Mouse (Mus musculus) gastrocnemius, postnatal 36 days (tissue): ENCODE measurements around the gene Csn1s2b. TPM values are rescaled to one million over a fixed set of nuclear protein-coding genes. Genes with fewer than 3 reads are reported as not detected.
"Not testable (repeated sequence)": the region's sequence is repeated elsewhere in the genome, so short reads cannot be mapped to it uniquely, and the experiment has no call there.

Experiments used
- DNase-seq, 2 experiments: peaks; one replicate each; pipeline ENCODE4 v3.0.0; 2022
- intact Hi-C: fragments of 180-260 bp; cut with DNase I; formaldehyde crosslinking; loops from one replicate; pipeline ENCODE4 v1.15.1; 2025
- long read RNA-seq, 2 experiments: library from polyadenylated mRNA; stranded (forward); transcript quantifications; one replicate each; pipeline ENCODE4 v2.0.0; 2021
- total RNA-seq, 2 experiments: library from RNA; stranded (reverse); gene quantifications; 2 replicates each; pipeline ENCODE4 v1.2.3; 2021

Csn1s2b gene
- not detected for total RNA-seq
- long read RNA-seq, experiment 1 = 0 reads
- long read RNA-seq, experiment 2 = 0 reads

DNA sequence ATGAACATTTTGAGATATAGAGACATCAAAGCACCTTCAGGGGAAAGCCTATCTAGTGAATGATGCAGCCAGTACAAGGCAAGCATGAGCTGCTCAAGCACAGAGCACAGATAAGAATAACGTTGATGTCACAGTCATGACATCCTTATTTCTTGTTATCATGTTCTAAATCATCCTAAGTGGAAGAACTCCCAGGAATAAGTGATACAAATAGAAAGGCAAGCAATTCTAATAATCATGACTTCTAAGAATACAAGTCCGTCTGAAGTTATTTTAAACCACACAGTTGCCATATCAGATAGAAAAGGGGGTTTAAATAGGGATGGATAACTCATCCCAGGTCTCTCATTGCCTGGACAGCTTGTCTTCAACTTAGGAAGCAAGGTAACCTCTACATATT, at the start of gene Csn1s2b:
TSS of gene Csn1s2b (plus strand) at position 301 of the 400 bp plus-strand sequence.
- no peak for DNase-seq
- intact Hi-C loops = no loop called here

- intact Hi-C loops = no loop called here
- DNase-seq = no peak
Measured at GRCm38 (mm10) chr5:87764546-87764945, 43.3 kb upstream of the Csn1s2b start.

DNA sequence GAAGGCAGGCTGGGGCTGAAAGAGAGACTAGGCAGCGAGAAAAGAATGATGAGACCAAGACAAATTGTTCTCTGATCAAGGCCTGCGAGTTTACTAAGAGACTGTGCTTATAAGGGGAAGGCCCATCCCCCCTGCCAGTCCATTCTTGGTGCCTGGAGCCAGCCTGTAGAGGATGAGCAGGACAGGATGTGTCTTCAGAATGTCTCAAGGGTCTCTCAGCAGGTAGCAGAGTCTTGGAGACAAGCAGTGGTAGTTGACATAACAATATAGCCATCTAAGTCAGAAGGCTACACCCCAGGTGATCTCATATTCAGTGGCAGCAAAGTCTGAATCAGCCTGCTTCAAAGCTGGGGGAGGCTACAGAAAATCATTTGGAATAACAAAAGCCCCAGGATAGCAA, 35.7 kb upstream of the Csn1s2b start:
- DNase-seq, intact Hi-C loops: not testable (repeated sequence)

DNA sequence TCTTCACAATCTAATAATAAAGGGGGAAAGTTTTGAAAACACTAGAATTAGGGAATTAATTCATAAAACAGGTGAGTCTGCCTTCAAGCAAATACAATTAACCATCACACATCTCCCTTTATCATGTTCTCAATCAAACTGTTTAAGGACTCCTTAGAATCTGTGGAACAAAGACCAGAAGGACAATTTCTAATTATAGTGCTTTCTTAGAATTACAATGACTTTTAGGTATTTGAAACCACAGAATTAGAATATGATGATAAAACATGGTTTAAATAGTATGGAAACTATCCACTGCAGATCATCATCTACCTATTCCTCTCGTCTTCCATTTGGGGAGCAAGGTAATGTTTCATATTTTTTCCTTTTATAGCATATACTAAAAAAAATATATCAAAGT, 33.6 kb upstream of the Csn1s2b start, which contains the start of gene Csn1s2a:
TSS of gene Csn1s2a (plus strand) at position 301 of the 400 bp plus-strand sequence.
- intact Hi-C loops = no loop called here
- DNase-seq = no peak

DNA sequence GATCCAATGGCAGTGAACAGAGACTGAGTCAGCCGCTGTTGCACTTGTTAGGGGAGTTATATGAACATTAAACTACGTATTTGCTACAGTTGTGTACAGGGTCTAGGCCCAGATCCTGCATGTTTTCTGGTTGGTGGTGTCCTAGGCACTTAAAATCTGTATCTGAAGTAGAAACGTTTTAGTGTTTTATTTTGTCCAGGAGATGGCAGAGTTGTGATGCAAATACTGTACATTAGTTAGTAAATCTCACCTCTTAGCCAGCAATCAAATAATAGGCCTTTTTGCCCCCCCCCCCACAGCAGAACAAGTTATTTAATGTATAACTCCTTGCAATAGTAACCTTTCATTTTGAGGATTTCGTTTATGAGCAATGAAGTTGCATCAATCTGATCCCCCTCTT, 25.2 kb upstream of the Csn1s2b start:
- DNase-seq = no peak
- intact Hi-C loops = no loop called here

GRCm38 (mm10) chr5:87809253-87809652, 1.4 kb downstream of the Csn1s2b start:
- no peak for DNase-seq
- intact Hi-C loops = no loop called here

DNA sequence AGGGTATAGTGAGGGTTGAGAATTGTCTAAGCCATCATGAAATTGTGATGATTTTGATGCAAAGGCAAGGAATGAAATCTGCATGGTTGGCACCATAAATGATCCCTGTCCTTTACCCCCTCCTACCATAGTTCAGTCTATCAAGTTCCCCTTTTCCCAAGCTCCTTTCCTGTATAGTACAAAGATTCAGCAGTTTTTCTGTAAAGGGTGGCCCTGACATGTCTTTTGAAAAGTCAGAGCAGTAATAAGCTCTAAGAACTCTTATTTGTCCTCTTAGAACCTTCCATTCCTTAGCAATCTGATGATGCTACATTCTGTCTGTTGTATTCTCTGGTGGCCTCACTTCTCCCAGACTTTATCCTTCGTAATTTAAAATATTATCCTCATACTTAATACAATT, 17.5 kb downstream of the Csn1s2b start, which contains the start of gene Prr27:
TSS of gene Prr27 (plus strand) at position 301 of the 400 bp plus-strand sequence.
- no peak for DNase-seq
- intact Hi-C loops = no loop called here

- DNase-seq = no peak
Measured at GRCm38 (mm10) chr5:87855136-87855716, 47.3 kb downstream of the Csn1s2b start.

GRCm38 (mm10) chr5:87870084-87870483, 62.2 kb downstream of the Csn1s2b start:
- DNase-seq = no peak
- intact Hi-C loops = no loop called here

More at GRCm38 (mm10) chr5:87855136-87855716, 47.3 kb downstream of the Csn1s2b start:
- intact Hi-C loops = no loop called here

- DNase-seq = no peak
- intact Hi-C loops = no loop called here
Measured at GRCm38 (mm10) chr5:87871423-87871822, 63.5 kb downstream of the Csn1s2b start.

Other genes starting within 250 kb of the Csn1s2b start
- not detected for gene Sult1d1, start 239.1 kb upstream of the Csn1s2b start, total RNA-seq
- gene Sult1e1, start 216.5 kb upstream of the Csn1s2b start, total RNA-seq = not detected
- gene Csn1s1, start 141.9 kb upstream of the Csn1s2b start, total RNA-seq = not detected
- gene Csn2, start 108.5 kb upstream of the Csn1s2b start, total RNA-seq = not detected
- not detected for gene Csn1s2a, start 33.5 kb upstream of the Csn1s2b start, total RNA-seq
- not detected for gene Prr27, start 17.6 kb downstream of the Csn1s2b start, total RNA-seq
- gene Odam, start 76.9 kb downstream of the Csn1s2b start, total RNA-seq = not detected
- not detected for gene Csn3, start 117.5 kb downstream of the Csn1s2b start, total RNA-seq
- gene 2310003L06Rik, start 161.4 kb downstream of the Csn1s2b start, total RNA-seq = not detected
- gene Gm28434, start 161.4 kb downstream of the Csn1s2b start, total RNA-seq = not detected
- not detected for gene Cabs1, start 171.4 kb downstream of the Csn1s2b start, total RNA-seq
- gene Smr3a, start 194.5 kb downstream of the Csn1s2b start, total RNA-seq = not detected